ENCODE assay signal across 20 mouse cellular contexts in the genomic region with DNA sequence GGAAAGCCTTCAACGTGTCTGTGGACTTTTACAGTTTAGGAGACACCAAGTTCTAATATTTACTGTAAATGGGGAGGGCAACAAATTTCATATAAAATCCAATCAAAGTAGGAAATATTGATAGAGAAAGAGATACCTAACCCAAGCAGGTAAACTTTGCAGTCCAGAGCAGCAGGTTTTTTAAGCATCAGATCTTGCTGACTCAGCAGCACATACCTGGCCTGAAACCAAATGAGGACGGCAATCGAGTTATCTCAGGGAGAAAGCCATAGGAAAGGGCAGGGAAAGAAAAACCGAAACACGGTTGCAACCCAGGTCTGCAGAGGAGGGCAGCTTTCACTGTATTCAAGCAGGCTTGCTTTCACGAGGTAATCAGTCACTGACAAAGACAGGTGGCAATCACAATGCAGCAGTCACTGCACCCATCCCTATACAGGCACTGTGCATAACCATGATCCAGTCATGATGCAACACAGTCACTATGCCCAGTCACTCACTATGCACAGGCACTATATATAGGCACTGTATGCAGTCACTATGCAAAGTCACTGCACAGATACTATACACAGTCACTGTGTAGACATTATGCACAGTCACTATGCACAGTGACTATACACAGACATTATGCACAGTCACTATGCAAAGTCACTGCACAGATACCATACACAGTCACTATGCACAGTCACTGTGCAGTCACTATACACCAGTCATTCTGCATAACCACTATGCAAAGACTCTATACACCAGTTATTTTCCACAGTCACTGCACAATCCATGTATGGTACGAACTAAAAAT.
A peak's percentile ranks its signal among the peaks of the same experiment; 100 is the strongest.
DNase-seq lines count a peak whose midpoint lies in the region; ATAC-seq and TF ChIP-seq lines count a peak whose summit lies in the region.
"Had no signal": no experiment of that assay in that cellular context is flagged by ENCODE, and none has a peak within 500 bp of the region (broad histone marks: within the 10 kb centered on the region; RNA-seq: fewer than 3 reads in every experiment).

No protein-coding gene starts in this region.

- H3K4me3 ChIP-seq in hindbrain, embryonic 13.5 days = no peak overlapping the region
- no peak overlapping the region for H3K4me3 ChIP-seq in hindbrain, embryonic 14.5 days (replicated peaks; ENCODE audit: low read length)
- peak overlapping the region in 1 of 3 experiments; percentile 2 for H3K4me3 ChIP-seq in CH12.LX (replicated peaks in 1 of 3; ENCODE audit: low read depth in 2 of 3, low read length in 2 of 3, poor library complexity in 1 of 3)
- H3K4me3 ChIP-seq: embryonic facial prominence, embryonic 13.5 days; forebrain, embryonic 12.5 days; gastrocnemius, adult 2 months; heart, adult 2 months; hindbrain, embryonic 15.5 days had no signal

- no peak overlapping the region for H3K9ac ChIP-seq in hindbrain, embryonic 13.5 days
- H3K9ac ChIP-seq in hindbrain, embryonic 14.5 days = no peak overlapping the region
- H3K9ac ChIP-seq in CH12.LX (ENCODE audit: insufficient read depth, low read depth) = no peak overlapping the region
- H3K9ac ChIP-seq: embryonic facial prominence, embryonic 13.5 days; forebrain, embryonic 12.5 days; hindbrain, embryonic 15.5 days had no signal

- 82% methylated on average over 7 of the region's 7 CpGs for WGBS in hindbrain, embryonic 13.5 days
- WGBS in hindbrain, embryonic 14.5 days = 81% methylated on average over 7 of the region's 7 CpGs

- TF ChIP-seq POLR2A in CH12.LX (IDR thresholded peaks at IDR 0.05; ENCODE audit: low read depth, low read length) = no peak

- H3K9me3 ChIP-seq in hindbrain, embryonic 13.5 days = no peaks in the 10 kb centered on the region
- H3K9me3 ChIP-seq in hindbrain, embryonic 14.5 days (ENCODE audit: control insufficient read depth, low read length) = no peaks in the 10 kb centered on the region
- no peaks in the 10 kb centered on the region for H3K9me3 ChIP-seq in CH12.LX (replicated peaks; ENCODE audit: low read length)
- H3K9me3 ChIP-seq: embryonic facial prominence, embryonic 13.5 days; forebrain, embryonic 12.5 days; hindbrain, embryonic 15.5 days had no signal

- no peak for TF ChIP-seq EP300 in CH12.LX (IDR thresholded peaks at IDR 0.05; ENCODE audit: low read length)

- TF ChIP-seq CTCF in CH12.LX (conservative IDR thresholded peaks at IDR 0.05 in 1 of 2, IDR thresholded peaks at IDR 0.05 in 1 of 2; ENCODE audit: low read depth in 2 of 2, low read length in 2 of 2) = no peak

- no peak for TF ChIP-seq RAD21 in CH12.LX (IDR thresholded peaks at IDR 0.05; ENCODE audit: low read depth, low read length)

- DNase-seq in hindbrain, embryonic 14.5 days (ENCODE audit: low spot score) = no peak
- DNase-seq in CH12.LX (ENCODE audit: extremely low read depth) (no peak), MN1 (ENCODE audit: low spot score) (no peak)
- DNase-seq: adrenal gland, adult 8-10 months; B cell, adult 2 months; cerebellum, adult 11-12 months; gastrocnemius, adult 2 months; heart, adult 2 months; kidney, adult 8-10 months; layer of hippocampus, postnatal 36 days; lung, postnatal 14 days; midbrain, embryonic 14.5 days; right cerebral cortex, postnatal 4 days had no signal

- H3K4me2 ChIP-seq in hindbrain, embryonic 13.5 days = no peak overlapping the region
- no peak overlapping the region for H3K4me2 ChIP-seq in hindbrain, embryonic 14.5 days (replicated peaks)
- H3K4me2 ChIP-seq in CH12.LX (ENCODE audit: insufficient read depth, low read depth, poor library complexity, severe bottlenecking) = no peak overlapping the region
- H3K4me2 ChIP-seq: embryonic facial prominence, embryonic 13.5 days; forebrain, embryonic 12.5 days; hindbrain, embryonic 15.5 days had no signal

- peak; percentile 28; the same call in 1 of the 2 replicates for ATAC-seq in hindbrain, embryonic 13.5 days (ENCODE audit: low FRiP score)
- ATAC-seq in hindbrain, embryonic 14.5 days (ENCODE audit: low FRiP score) = no peak
- ATAC-seq in hematopoietic stem cell, adult 5-6 weeks (replicated peaks in 1 of 2; ENCODE audit: insufficient read depth in 1 of 2, low FRiP score in 2 of 2, low TSS enrichment in 1 of 2, low read depth in 1 of 2, poor library complexity in 2 of 2, severe bottlenecking in 2 of 2) = peak; percentile 30 to 51; a peak in 3 of 4 replicates
- ATAC-seq in megakaryocyte progenitor cell, adult 5-6 weeks (replicated peaks; ENCODE audit: poor library complexity) = peak; percentile 90
- ATAC-seq in erythroid progenitor cell, adult 5-6 weeks (replicated peaks; ENCODE audit: low FRiP score, poor library complexity, severe bottlenecking) = no peak

- in situ Hi-C loops in CH12.LX (cut with MboI; ENCODE audit: low pct_ligation_motif_present, low pct_unique_long_range_greater_than_20kb, low sequenced_read_pairs) = no loop called here

- H3K27me3 ChIP-seq in hindbrain, embryonic 13.5 days = no peaks in the 10 kb centered on the region
- H3K27me3 ChIP-seq in hindbrain, embryonic 14.5 days (ENCODE audit: control insufficient read depth, insufficient read depth, low read length) = no peaks in the 10 kb centered on the region
- no peaks in the 10 kb centered on the region for H3K27me3 ChIP-seq in CH12.LX (replicated peaks)
- H3K27me3 ChIP-seq: embryonic facial prominence, embryonic 13.5 days; forebrain, embryonic 12.5 days; hindbrain, embryonic 15.5 days had no signal

- H3K36me3 ChIP-seq in hindbrain, embryonic 13.5 days = no peaks in the 10 kb centered on the region
- no peaks in the 10 kb centered on the region for H3K36me3 ChIP-seq in hindbrain, embryonic 14.5 days (replicated peaks; ENCODE audit: control insufficient read depth, insufficient read depth)
- H3K36me3 ChIP-seq in CH12.LX (replicated peaks in 1 of 2; ENCODE audit: control insufficient read depth in 1 of 2, insufficient read depth in 1 of 2, low read length in 1 of 2) = peaks cover 39 to 91% of the 10 kb centered on the region in 2 experiments
- H3K36me3 ChIP-seq: embryonic facial prominence, embryonic 13.5 days; forebrain, embryonic 12.5 days; hindbrain, embryonic 15.5 days had no signal

- dilution Hi-C loops in CH12.LX (cut with MboI; ENCODE audit: extremely low pct_ligation_motif_present, extremely low pct_unique_long_range_greater_than_20kb, low sequenced_read_pairs) = no loop called here

- H3K27ac ChIP-seq in hindbrain, embryonic 13.5 days = no peak overlapping the region
- no peak overlapping the region for H3K27ac ChIP-seq in hindbrain, embryonic 14.5 days
- H3K27ac ChIP-seq in CH12.LX (ENCODE audit: insufficient read depth, low read depth) = peak overlapping the region; percentile 1; the same call in 1 of the 2 replicates
- H3K27ac ChIP-seq: embryonic facial prominence, embryonic 13.5 days; forebrain, embryonic 12.5 days; gastrocnemius, adult 2 months; heart, adult 2 months; hindbrain, embryonic 15.5 days had no signal

- H3K4me1 ChIP-seq in hindbrain, embryonic 13.5 days (replicated peaks) = no peaks in the 10 kb centered on the region
- no peaks in the 10 kb centered on the region for H3K4me1 ChIP-seq in hindbrain, embryonic 14.5 days (replicated peaks; ENCODE audit: control insufficient read depth, insufficient read depth, low read length)
- H3K4me1 ChIP-seq in CH12.LX (ENCODE audit: control insufficient read depth in 1 of 2, insufficient read depth in 2 of 2) = peaks cover 5 to 34% of the 10 kb centered on the region in 2 experiments
- H3K4me1 ChIP-seq: embryonic facial prominence, embryonic 13.5 days; forebrain, embryonic 12.5 days; hindbrain, embryonic 15.5 days had no signal

- no peaks in the 10 kb centered on the region; the same call in 1 of the 2 replicates for H3K79me2 ChIP-seq in CH12.LX (replicated peaks; ENCODE audit: control insufficient read depth, extremely low read depth, insufficient read depth, poor library complexity, severe bottlenecking)

TF ChIP-seq in CH12.LX, 34 proteins besides CTCF, POLR2A, EP300 and RAD21:
- no peak for TF ChIP-seq NRF1 (IDR thresholded peaks at IDR 0.05; ENCODE audit: low read depth, low read length)
- TF ChIP-seq SIN3A (IDR thresholded peaks at IDR 0.05; ENCODE audit: low read length) = no peak
- TF ChIP-seq ZC3H11A (IDR thresholded peaks at IDR 0.05; ENCODE audit: low read depth, low read length) = no peak
- peak; percentile 92 for TF ChIP-seq MAFK (IDR thresholded peaks at IDR 0.05; ENCODE audit: insufficient replicate concordance, low read length)
- no peak for TF ChIP-seq JUN (IDR thresholded peaks at IDR 0.05; ENCODE audit: insufficient read depth, low read depth, low read length)

Comparison
In these comparisons a context has a peak if more than half of its experiments do, and no peak if none do; other contexts are left out.
1. ATAC-seq: peak in hindbrain, embryonic 13.5 days (single experiment), hematopoietic stem cell, adult 5-6 weeks (2 of 2) and megakaryocyte progenitor cell, adult 5-6 weeks (single experiment); none in hindbrain, embryonic 14.5 days (single experiment) and erythroid progenitor cell, adult 5-6 weeks (single experiment).